Mouse (Mus musculus): ENCODE results near the gene Bach1.

The Bach1 gene

GRCm38 (mm10) chr16:87737842-87738639, 39.3 kb downstream of the Bach1 start:
- no peak for DNase-seq (ENCODE audit: low read depth, low spot score)

- DNase-seq (ENCODE audit: low read depth, low spot score) = no peak
Observed at GRCm38 (mm10) chr16:87741034-87741715, 42.4 kb downstream of the Bach1 start.

GRCm38 (mm10) chr16:87743661-87744060, 44.9 kb downstream of the Bach1 start:
- DNase-seq (ENCODE audit: low read depth, low spot score) = no peak

- no peak for DNase-seq (ENCODE audit: low read depth, low spot score)
Observed at GRCm38 (mm10) chr16:87744338-87744737, 45.6 kb downstream of the Bach1 start.

GRCm38 (mm10) chr16:87745192-87745945, 46.6 kb downstream of the Bach1 start:
- no peak for DNase-seq (ENCODE audit: low read depth, low spot score)

GRCm38 (mm10) chr16:87746728-87747127, 48.0 kb downstream of the Bach1 start:
- no peak for DNase-seq (ENCODE audit: low read depth, low spot score)

GRCm38 (mm10) chr16:87751243-87751642, 52.5 kb downstream of the Bach1 start:
- DNase-seq (ENCODE audit: low read depth, low spot score) = no peak

- no peak for DNase-seq (ENCODE audit: low read depth, low spot score)
Observed at GRCm38 (mm10) chr16:87752482-87752881, 53.7 kb downstream of the Bach1 start.

- DNase-seq (ENCODE audit: low read depth, low spot score) = no peak
Observed at GRCm38 (mm10) chr16:87754858-87755257, 56.1 kb downstream of the Bach1 start.

- no peak for DNase-seq (ENCODE audit: low read depth, low spot score)
Observed at GRCm38 (mm10) chr16:87755915-87756314, 57.2 kb downstream of the Bach1 start.

GRCm38 (mm10) chr16:87758016-87758415, 59.3 kb downstream of the Bach1 start:
- DNase-seq (ENCODE audit: low read depth, low spot score) = no peak

GRCm38 (mm10) chr16:87764668-87765109, 65.9 kb downstream of the Bach1 start:
- DNase-seq (ENCODE audit: low read depth, low spot score) = no peak

GRCm38 (mm10) chr16:87765984-87766383, 67.2 kb downstream of the Bach1 start:
- DNase-seq (ENCODE audit: low read depth, low spot score) = no peak

- DNase-seq (ENCODE audit: low read depth, low spot score) = no peak
Observed at GRCm38 (mm10) chr16:87770576-87770975, 71.8 kb downstream of the Bach1 start.

GRCm38 (mm10) chr16:87771926-87772325, 73.2 kb downstream of the Bach1 start:
- DNase-seq (ENCODE audit: low read depth, low spot score) = no peak

- DNase-seq (ENCODE audit: low read depth, low spot score) = no peak
Observed at GRCm38 (mm10) chr16:87774398-87774797, 75.7 kb downstream of the Bach1 start.

- no peak for DNase-seq (ENCODE audit: low read depth, low spot score)
Observed at GRCm38 (mm10) chr16:87777373-87777772, 78.6 kb downstream of the Bach1 start.

- no peak for DNase-seq (ENCODE audit: low read depth, low spot score)
Observed at GRCm38 (mm10) chr16:87781637-87782036, 82.9 kb downstream of the Bach1 start.

All from brain, embryonic 18.5 days (tissue).